24 mouse cellular contexts compared by ENCODE assay signal in genomic region chr5:112963495-112963894, GRCm38 (mm10).
"Had no signal": no experiment of that assay in that cellular context is flagged by ENCODE, and none has a peak within 500 bp of the region (broad histone marks: within the 10 kb centered on the region; RNA-seq: fewer than 3 reads in every experiment).

No protein-coding gene starts in this region.

- H3K4me3 ChIP-seq: embryonic facial prominence, embryonic 10.5 days; embryonic facial prominence, embryonic 12.5 days; embryonic facial prominence, embryonic 13.5 days; embryonic facial prominence, embryonic 15.5 days; erythroblast, embryonic 14.5 days; forebrain, embryonic 10.5 days; forebrain, embryonic 13.5 days; forebrain, embryonic 15.5 days; gastrocnemius, adult 2 months; heart, adult 2 months; heart, embryonic 10.5 days; heart, embryonic 12.5 days had no signal

- H3K9ac ChIP-seq: embryonic facial prominence, embryonic 12.5 days; embryonic facial prominence, embryonic 13.5 days; embryonic facial prominence, embryonic 15.5 days; forebrain, embryonic 13.5 days; forebrain, embryonic 15.5 days; forebrain, postnatal 0 days; heart, embryonic 12.5 days had no signal

- DNase-seq: cerebellum, adult 9-10 months; cerebellum, adult 9-11 months; cerebellum, postnatal 10 days; cerebellum, postnatal 36 days; embryo, embryonic 11 days; forebrain, postnatal 0 days; gastrocnemius, adult 2 months; gastrocnemius, postnatal 10 days; gastrocnemius, postnatal 36 days; heart, adult 11 months; heart, adult 18-20 months; heart, adult 2 months had no signal

- ATAC-seq: forebrain, embryonic 13.5 days; forebrain, embryonic 15.5 days; forebrain, embryonic 16.5 days; forebrain, postnatal 0 days had no signal

- H3K27me3 ChIP-seq: embryonic facial prominence, embryonic 12.5 days; embryonic facial prominence, embryonic 13.5 days; embryonic facial prominence, embryonic 15.5 days; forebrain, embryonic 13.5 days; forebrain, embryonic 15.5 days; heart, embryonic 12.5 days had no signal

- H3K27ac ChIP-seq: embryonic facial prominence, embryonic 10.5 days; embryonic facial prominence, embryonic 12.5 days; embryonic facial prominence, embryonic 13.5 days; embryonic facial prominence, embryonic 15.5 days; forebrain, embryonic 10.5 days; forebrain, embryonic 13.5 days; forebrain, embryonic 15.5 days; gastrocnemius, adult 2 months; heart, adult 2 months; heart, embryonic 10.5 days had no signal

- H3K4me2 ChIP-seq: embryonic facial prominence, embryonic 12.5 days; embryonic facial prominence, embryonic 13.5 days; embryonic facial prominence, embryonic 15.5 days; forebrain, embryonic 13.5 days; forebrain, embryonic 15.5 days; heart, embryonic 11.5 days; heart, embryonic 12.5 days had no signal

- H3K9me3 ChIP-seq: embryonic facial prominence, embryonic 10.5 days; embryonic facial prominence, embryonic 12.5 days; embryonic facial prominence, embryonic 13.5 days; embryonic facial prominence, embryonic 15.5 days; forebrain, embryonic 10.5 days; forebrain, embryonic 13.5 days; forebrain, embryonic 15.5 days; heart, embryonic 10.5 days; heart, embryonic 12.5 days had no signal

- H3K36me3 ChIP-seq: embryonic facial prominence, embryonic 10.5 days; embryonic facial prominence, embryonic 12.5 days; embryonic facial prominence, embryonic 13.5 days; embryonic facial prominence, embryonic 15.5 days; forebrain, embryonic 10.5 days; forebrain, embryonic 15.5 days; heart, embryonic 10.5 days; heart, embryonic 12.5 days had no signal
